Mouse (Mus musculus) heart, adult 18-20 months (tissue): ENCODE results near the gene Trpm4. TPM values are rescaled to one million over a fixed set of nuclear protein-coding genes. Genes with fewer than 3 reads are reported as not detected.
"Not testable (repeated sequence)": the region's sequence is repeated elsewhere in the genome, so short reads cannot be mapped to it uniquely, and the experiment has no call there.

Experiments
- DNase-seq, 2 experiments: peaks; one replicate each; pipeline ENCODE4 v3.0.0; 2021 to 2022; ENCODE audit warnings: mixed read lengths in 1 of 2
- long read RNA-seq, 2 experiments: library from polyadenylated mRNA; stranded (forward); transcript quantifications; one replicate each; pipeline ENCODE4 v2.0.0; 2021
- total RNA-seq, 2 experiments: library from RNA; stranded (reverse); gene quantifications; 2 replicates each; pipeline ENCODE4 v1.2.3; 2021

The Trpm4 gene
- total RNA-seq = 10 to 100 TPM; 20.0 to 27.9 TPM
- long read RNA-seq, experiment 1, full-length matches to known transcripts = 3 of 22 reads
- long read RNA-seq, experiment 1, partial matches to known transcripts = 5 of 22 reads
- long read RNA-seq, experiment 1, other reads (novel, unspliced or antisense) = 14 of 22 reads
- long read RNA-seq, experiment 2, full-length matches to known transcripts = 1 of 9 reads
- long read RNA-seq, experiment 2, partial matches to known transcripts = 3 of 9 reads
- long read RNA-seq, experiment 2, other reads (novel, unspliced or antisense) = 5 of 9 reads

GRCm38 (mm10) chr7:45333431-45333982, at the start of gene Trpm4:
Gene Trpm4, minus strand, starts transcription at chr7:45333780.
- DNase-seq = peak; percentile 92 to 97

- DNase-seq = no peak
Observed at GRCm38 (mm10) chr7:45376057-45376456, 42.5 kb upstream of the Trpm4 start.

- DNase-seq = no peak
Observed at GRCm38 (mm10) chr7:45374620-45375019, 41.0 kb upstream of the Trpm4 start.

- DNase-seq = no peak
Observed at GRCm38 (mm10) chr7:45372371-45372770, 38.8 kb upstream of the Trpm4 start.

GRCm38 (mm10) chr7:45370475-45371311, 37.1 kb upstream of the Trpm4 start, which contains the start of gene Lin7b:
Gene Lin7b, minus strand, starts transcription at chr7:45370583.
- peak; percentile 85 for DNase-seq

- no peak for DNase-seq
Observed at GRCm38 (mm10) chr7:45369836-45370474, 36.4 kb upstream of the Trpm4 start.

GRCm38 (mm10) chr7:45369022-45369745, 35.6 kb upstream of the Trpm4 start:
- no peak for DNase-seq

- no peak for DNase-seq
Observed at GRCm38 (mm10) chr7:45368178-45368577, 34.6 kb upstream of the Trpm4 start.

- DNase-seq = peak; percentile 97
Observed at GRCm38 (mm10) chr7:45367020-45367880, 33.7 kb upstream of the Trpm4 start.

- DNase-seq = peak in 1 of 2 experiments; percentile 18
Observed at GRCm38 (mm10) chr7:45366652-45367019, 33.1 kb upstream of the Trpm4 start, which contains the start of gene Ppfia3. Gene Ppfia3, minus strand, starts transcription at chr7:45367019.

GRCm38 (mm10) chr7:45365742-45366651, 32.4 kb upstream of the Trpm4 start:
- peak; percentile 42 to 73 for DNase-seq

GRCm38 (mm10) chr7:45363983-45364382, 30.4 kb upstream of the Trpm4 start:
- DNase-seq = no peak

GRCm38 (mm10) chr7:45362801-45363200, 29.2 kb upstream of the Trpm4 start:
- no peak for DNase-seq

- peak; percentile 63 to 75 for DNase-seq
Observed at GRCm38 (mm10) chr7:45361243-45361804, 27.7 kb upstream of the Trpm4 start.

- no peak for DNase-seq
Observed at GRCm38 (mm10) chr7:45360404-45361125, 27.0 kb upstream of the Trpm4 start.

- DNase-seq = not testable (repeated sequence)
Observed at GRCm38 (mm10) chr7:45359081-45359480, 25.5 kb upstream of the Trpm4 start.

- DNase-seq = no peak
Observed at GRCm38 (mm10) chr7:45356087-45356486, 22.5 kb upstream of the Trpm4 start.

GRCm38 (mm10) chr7:45355318-45356020, 21.9 kb upstream of the Trpm4 start:
- DNase-seq = no peak
